Mouse (Mus musculus): ENCODE measurements around the gene Xpr1. TPM values are rescaled to one million over a fixed set of nuclear protein-coding genes. Genes with fewer than 3 reads are reported as not detected.

The Xpr1 gene
- polyA plus RNA-seq, 1 experiment from 2014 or later, result 10.1 TPM

DNA sequence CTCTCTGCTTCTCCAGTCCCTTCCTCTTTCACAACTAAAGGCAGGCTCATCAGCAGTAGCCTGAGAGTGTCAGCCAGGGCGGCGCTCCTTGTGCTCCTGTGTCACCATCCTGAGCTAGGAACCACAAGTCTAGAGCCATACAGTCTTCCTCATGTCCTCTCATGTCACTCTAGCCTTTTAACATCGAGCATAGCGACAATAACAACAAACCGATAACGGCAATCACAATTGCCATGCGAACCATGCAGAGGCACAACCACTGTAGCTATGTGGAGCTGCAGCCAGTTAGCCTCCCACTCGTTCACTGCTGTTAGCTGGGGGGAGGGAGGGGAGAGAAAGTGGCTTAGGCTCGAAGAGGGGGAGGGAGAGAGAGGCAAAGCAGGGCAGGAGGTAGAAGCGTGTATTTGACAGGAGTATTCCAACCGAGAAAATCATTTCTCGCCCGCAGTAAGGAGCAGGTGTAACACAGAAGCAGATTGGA is 25.3 kb upstream of the Xpr1 start:
- no peak overlapping the region for H3K4me2 ChIP-seq
- H3K4me3 ChIP-seq (ENCODE audit: low read depth, low read length), result no peak overlapping the region
- H3K9ac ChIP-seq (ENCODE audit: low read depth, low read length), result no peak overlapping the region
- no peaks in the 10 kb centered on the region for H3K27me3 ChIP-seq (ENCODE audit: control insufficient read depth, insufficient read depth, low read length)
- 60% methylated on average over 13 of the region's 13 CpGs for WGBS (ENCODE audit: insufficient replicate concordance)
- ATAC-seq (replicated peaks; ENCODE audit: insufficient number of reproducible peaks, low FRiP score, low TSS enrichment), result no peak
- no peak overlapping the region for H3K27ac ChIP-seq (ENCODE audit: low read depth, low read length)
- H3K4me1 ChIP-seq (ENCODE audit: control insufficient read depth, insufficient read depth, low read length), result 0 out of 2 replicates have a peak, but pooled peaks cover 2% of the 10 kb centered on the region
- no peaks in the 10 kb centered on the region for H3K36me3 ChIP-seq (ENCODE audit: control insufficient read depth, insufficient read depth, low read length)
- H3K9me3 ChIP-seq (replicated peaks; ENCODE audit: control insufficient read depth, low read length), result no peaks in the 10 kb centered on the region

DNA sequence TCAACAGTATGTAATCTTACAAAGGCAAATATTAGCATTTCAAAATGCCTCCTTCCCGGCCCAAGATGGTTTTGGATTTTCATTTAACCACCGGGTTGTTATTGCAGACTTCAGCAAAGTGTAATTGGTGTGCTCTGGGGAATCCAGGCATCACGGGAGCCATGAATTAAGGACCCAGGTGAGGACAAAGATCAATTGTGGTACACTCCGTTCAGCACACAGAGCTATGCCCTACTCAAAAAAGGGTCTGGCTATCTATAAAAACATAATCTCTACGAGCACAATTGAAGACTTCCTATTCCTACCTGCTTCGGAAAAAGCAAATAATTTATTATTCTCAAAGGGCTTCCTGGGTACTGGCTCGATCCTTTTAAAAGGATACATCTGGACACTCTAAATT is 22.3 kb upstream of the Xpr1 start:
- Histone ChIP-seq H3K27me3 (ENCODE audit: control insufficient read depth, insufficient read depth, low read length) (no peaks in the 10 kb centered on the region), H3K4me2 (no peak overlapping the region), H3K4me1 (ENCODE audit: control insufficient read depth, insufficient read depth, low read length) (peaks cover 2% of the 10 kb centered on the region; the same call in 1 of the 2 replicates), H3K9me3 (replicated peaks; ENCODE audit: control insufficient read depth, low read length) (no peaks in the 10 kb centered on the region), H3K4me3 (ENCODE audit: low read depth, low read length) (no peak overlapping the region), H3K36me3 (ENCODE audit: control insufficient read depth, insufficient read depth, low read length) (no peaks in the 10 kb centered on the region), H3K9ac (ENCODE audit: low read depth, low read length) (no peak overlapping the region), H3K27ac (ENCODE audit: low read depth, low read length) (no peak overlapping the region)
- 73% methylated on average over 7 of the region's 7 CpGs for WGBS (ENCODE audit: insufficient replicate concordance)
- ATAC-seq (replicated peaks; ENCODE audit: insufficient number of reproducible peaks, low FRiP score, low TSS enrichment), result no peak

- H3K9me3 ChIP-seq (replicated peaks; ENCODE audit: control insufficient read depth, low read length), result no peaks in the 10 kb centered on the region
- H3K36me3 ChIP-seq (ENCODE audit: control insufficient read depth, insufficient read depth, low read length), result no peaks in the 10 kb centered on the region
- H3K4me1 ChIP-seq (ENCODE audit: control insufficient read depth, insufficient read depth, low read length), result peaks cover 2% of the 10 kb centered on the region; the same call in 1 of the 2 replicates
- no peaks in the 10 kb centered on the region for H3K27me3 ChIP-seq (ENCODE audit: control insufficient read depth, insufficient read depth, low read length)
- no peak overlapping the region for H3K27ac ChIP-seq (ENCODE audit: low read depth, low read length)
- no peak for ATAC-seq (replicated peaks; ENCODE audit: insufficient number of reproducible peaks, low FRiP score, low TSS enrichment)
- WGBS (ENCODE audit: insufficient replicate concordance), result 43% methylated on average over 3 of the region's 3 CpGs
- no peak overlapping the region for H3K4me2 ChIP-seq
- no peak overlapping the region for H3K4me3 ChIP-seq (ENCODE audit: low read depth, low read length)
- no peak overlapping the region for H3K9ac ChIP-seq (ENCODE audit: low read depth, low read length)
Measured at GRCm38 (mm10) chr1:155438525-155438924, 21.3 kb upstream of the Xpr1 start.

DNA sequence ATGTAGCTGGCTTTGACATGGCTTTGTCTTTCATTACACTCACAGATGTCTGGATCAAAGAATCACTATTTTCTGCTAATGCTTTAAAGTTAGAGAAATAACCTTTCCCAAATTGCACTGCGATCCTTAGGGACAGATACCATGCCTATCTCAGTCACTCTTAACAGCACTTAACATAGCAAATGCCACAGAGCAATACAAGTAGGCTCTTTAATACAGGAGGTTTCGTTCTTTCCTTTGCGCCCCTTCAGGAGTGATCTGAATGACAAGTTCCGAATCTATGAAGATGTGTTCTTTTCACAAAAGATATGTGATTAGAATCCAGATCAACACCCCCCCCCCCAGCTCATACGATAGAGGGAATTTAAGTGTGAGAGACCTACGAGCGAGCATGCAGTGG is 12.1 kb upstream of the Xpr1 start:
- Histone ChIP-seq H3K4me2 (no peak overlapping the region), H3K4me3 (ENCODE audit: low read depth, low read length) (no peak overlapping the region), H3K27me3 (ENCODE audit: control insufficient read depth, insufficient read depth, low read length) (no peaks in the 10 kb centered on the region), H3K27ac (ENCODE audit: low read depth, low read length) (no peak overlapping the region), H3K9me3 (replicated peaks; ENCODE audit: control insufficient read depth, low read length) (no peaks in the 10 kb centered on the region), H3K9ac (ENCODE audit: low read depth, low read length) (no peak overlapping the region), H3K4me1 (ENCODE audit: control insufficient read depth, insufficient read depth, low read length) (peaks cover 3% of the 10 kb centered on the region; the same call in 1 of the 2 replicates), H3K36me3 (ENCODE audit: control insufficient read depth, insufficient read depth, low read length) (no peaks in the 10 kb centered on the region)
- ATAC-seq (replicated peaks; ENCODE audit: insufficient number of reproducible peaks, low FRiP score, low TSS enrichment), result no peak
- WGBS (ENCODE audit: insufficient replicate concordance), result 56% methylated on average over 7 of the region's 7 CpGs

GRCm38 (mm10) chr1:155427126-155427865 is 10.1 kb upstream of the Xpr1 start:
- Histone ChIP-seq H3K4me1 (ENCODE audit: control insufficient read depth, insufficient read depth, low read length) (peaks cover 3% of the 10 kb centered on the region; the same call in 1 of the 2 replicates), H3K4me3 (ENCODE audit: low read depth, low read length) (no peak overlapping the region), H3K4me2 (no peak overlapping the region), H3K9ac (ENCODE audit: low read depth, low read length) (no peak overlapping the region), H3K9me3 (replicated peaks; ENCODE audit: control insufficient read depth, low read length) (no peaks in the 10 kb centered on the region), H3K27ac (ENCODE audit: low read depth, low read length) (no peak overlapping the region), H3K27me3 (ENCODE audit: control insufficient read depth, insufficient read depth, low read length) (no peaks in the 10 kb centered on the region), H3K36me3 (ENCODE audit: control insufficient read depth, insufficient read depth, low read length) (no peaks in the 10 kb centered on the region)
- 54% methylated on average over 6 of the region's 6 CpGs for WGBS (ENCODE audit: insufficient replicate concordance)
- no peak for ATAC-seq (replicated peaks; ENCODE audit: insufficient number of reproducible peaks, low FRiP score, low TSS enrichment)

- Histone ChIP-seq H3K4me3 (ENCODE audit: low read depth, low read length) (no peak overlapping the region), H3K27ac (ENCODE audit: low read depth, low read length) (no peak overlapping the region), H3K4me1 (ENCODE audit: control insufficient read depth, insufficient read depth, low read length) (peaks cover 3% of the 10 kb centered on the region; the same call in 1 of the 2 replicates), H3K4me2 (no peak overlapping the region), H3K36me3 (ENCODE audit: control insufficient read depth, insufficient read depth, low read length) (no peaks in the 10 kb centered on the region), H3K9me3 (replicated peaks; ENCODE audit: control insufficient read depth, low read length) (no peaks in the 10 kb centered on the region), H3K9ac (ENCODE audit: low read depth, low read length) (no peak overlapping the region), H3K27me3 (ENCODE audit: control insufficient read depth, insufficient read depth, low read length) (no peaks in the 10 kb centered on the region)
- ATAC-seq (replicated peaks; ENCODE audit: insufficient number of reproducible peaks, low FRiP score, low TSS enrichment), result no peak
- 53% methylated on average over 6 of the region's 6 CpGs for WGBS (ENCODE audit: insufficient replicate concordance)
Measured at GRCm38 (mm10) chr1:155425743-155426315, 8.6 kb upstream of the Xpr1 start.

DNA sequence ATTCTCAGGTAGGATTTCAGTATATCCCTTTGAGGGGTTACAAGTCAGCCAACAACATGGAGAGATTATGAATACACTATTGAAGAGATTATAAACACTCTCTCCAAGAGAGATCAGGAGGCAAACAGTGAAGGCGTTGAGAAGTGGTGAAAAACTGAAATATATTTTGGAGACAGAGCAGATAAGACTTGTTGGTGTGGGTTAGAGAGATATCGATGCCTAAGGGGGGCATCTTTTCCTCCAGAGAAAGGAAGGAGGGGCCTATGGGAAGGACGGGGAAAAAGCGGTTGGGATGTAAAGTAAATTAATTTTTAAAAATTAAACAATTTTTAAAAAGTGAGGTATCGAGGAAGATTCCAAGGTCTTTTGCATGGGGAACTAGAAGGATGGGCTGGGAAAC is 8.1 kb upstream of the Xpr1 start:
- Histone ChIP-seq H3K4me2 (no peak overlapping the region), H3K27ac (ENCODE audit: low read depth, low read length) (no peak overlapping the region), H3K27me3 (ENCODE audit: control insufficient read depth, insufficient read depth, low read length) (no peaks in the 10 kb centered on the region), H3K9ac (ENCODE audit: low read depth, low read length) (no peak overlapping the region), H3K9me3 (replicated peaks; ENCODE audit: control insufficient read depth, low read length) (no peaks in the 10 kb centered on the region), H3K4me3 (ENCODE audit: low read depth, low read length) (no peak overlapping the region), H3K36me3 (ENCODE audit: control insufficient read depth, insufficient read depth, low read length) (no peaks in the 10 kb centered on the region), H3K4me1 (ENCODE audit: control insufficient read depth, insufficient read depth, low read length) (peaks cover 3% of the 10 kb centered on the region; the same call in 1 of the 2 replicates)
- WGBS (ENCODE audit: insufficient replicate concordance), result 79% methylated on average over 5 of the region's 5 CpGs
- no peak for ATAC-seq (replicated peaks; ENCODE audit: insufficient number of reproducible peaks, low FRiP score, low TSS enrichment)

DNA sequence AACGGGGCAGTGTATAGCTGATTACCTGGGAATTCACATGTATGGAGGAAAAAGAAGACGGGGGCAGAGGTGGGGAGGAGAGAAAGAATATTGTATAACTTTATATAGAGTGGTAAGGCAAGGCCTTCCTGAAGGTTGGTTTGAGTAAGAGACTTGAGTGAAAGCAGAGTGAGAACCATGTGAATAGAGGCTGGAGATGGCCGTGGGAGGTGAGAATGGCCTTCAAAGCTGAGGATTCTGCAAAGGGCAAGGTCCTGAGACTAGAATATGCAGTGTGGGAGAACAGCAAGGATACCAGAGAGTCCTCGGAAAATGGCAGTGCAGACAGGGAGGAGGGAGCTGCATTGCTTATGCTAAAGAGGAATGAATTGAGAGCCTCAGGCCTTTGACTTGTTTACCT is 6.6 kb upstream of the Xpr1 start:
- H3K4me2 ChIP-seq, result no peak overlapping the region
- no peak overlapping the region for H3K9ac ChIP-seq (ENCODE audit: low read depth, low read length)
- H3K4me1 ChIP-seq (ENCODE audit: control insufficient read depth, insufficient read depth, low read length), result 0 out of 2 replicates have a peak, but pooled peaks cover 3% of the 10 kb centered on the region
- H3K36me3 ChIP-seq (ENCODE audit: control insufficient read depth, insufficient read depth, low read length), result no peaks in the 10 kb centered on the region
- no peak overlapping the region for H3K27ac ChIP-seq (ENCODE audit: low read depth, low read length)
- no peak for ATAC-seq (replicated peaks; ENCODE audit: insufficient number of reproducible peaks, low FRiP score, low TSS enrichment)
- H3K27me3 ChIP-seq (ENCODE audit: control insufficient read depth, insufficient read depth, low read length), result no peaks in the 10 kb centered on the region
- no peak overlapping the region for H3K4me3 ChIP-seq (ENCODE audit: low read depth, low read length)
- H3K9me3 ChIP-seq (replicated peaks; ENCODE audit: control insufficient read depth, low read length), result no peaks in the 10 kb centered on the region
- WGBS (ENCODE audit: insufficient replicate concordance), result 67% methylated on average over 4 of the region's 4 CpGs

Data from heart, embryonic 11.5 days (tissue).